Mouse (Mus musculus): ENCODE results near the gene Plrg1.

Gene Plrg1

DNA sequence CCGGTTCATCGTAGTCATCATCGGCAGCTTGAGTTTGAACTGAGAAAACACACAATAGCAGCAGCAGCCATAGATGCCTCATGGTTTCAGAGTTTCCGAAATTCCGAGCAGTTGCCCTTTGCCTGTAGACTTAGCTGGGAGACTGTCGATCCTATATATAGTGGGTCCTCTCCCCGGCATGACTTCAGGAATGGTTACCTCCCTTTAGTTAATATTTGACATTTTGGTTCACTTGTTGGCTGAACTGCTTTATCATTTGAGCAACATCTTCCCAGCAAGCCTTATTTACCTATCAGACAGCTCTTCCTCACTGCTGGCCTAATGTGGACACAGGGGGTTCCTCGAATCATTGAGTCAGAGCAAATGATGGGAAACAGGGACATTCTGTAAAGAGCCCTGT lies 5.6 kb upstream of the Plrg1 start, which contains the start of gene Fgb:
Gene Fgb, minus strand, starts transcription at position 184 of the 400 bp plus-strand sequence.
- ATAC-seq (ENCODE audit: insufficient number of reproducible peaks, low FRiP score, low TSS enrichment) = no peak

DNA sequence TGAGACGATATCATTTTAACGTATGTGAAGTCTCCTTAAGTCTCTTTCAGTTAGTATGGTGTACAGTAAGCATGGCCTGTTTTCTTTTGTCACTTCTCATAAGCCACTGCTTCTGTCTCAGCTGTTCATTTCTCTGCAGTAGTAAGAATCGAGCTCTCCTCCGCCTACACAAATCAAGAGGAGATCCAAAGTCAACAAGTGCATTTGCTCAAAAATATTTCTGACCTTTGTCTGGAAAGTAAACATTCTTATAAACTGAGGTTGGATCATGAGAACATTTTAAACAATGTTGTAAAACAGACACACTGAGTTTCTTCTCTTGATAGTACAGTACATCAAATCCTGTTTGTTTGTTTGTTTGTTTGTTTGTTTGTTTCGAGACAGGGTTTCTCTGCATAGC lies 4.7 kb upstream of the Plrg1 start:
- ATAC-seq (ENCODE audit: insufficient number of reproducible peaks, low FRiP score, low TSS enrichment) = no peak

DNA sequence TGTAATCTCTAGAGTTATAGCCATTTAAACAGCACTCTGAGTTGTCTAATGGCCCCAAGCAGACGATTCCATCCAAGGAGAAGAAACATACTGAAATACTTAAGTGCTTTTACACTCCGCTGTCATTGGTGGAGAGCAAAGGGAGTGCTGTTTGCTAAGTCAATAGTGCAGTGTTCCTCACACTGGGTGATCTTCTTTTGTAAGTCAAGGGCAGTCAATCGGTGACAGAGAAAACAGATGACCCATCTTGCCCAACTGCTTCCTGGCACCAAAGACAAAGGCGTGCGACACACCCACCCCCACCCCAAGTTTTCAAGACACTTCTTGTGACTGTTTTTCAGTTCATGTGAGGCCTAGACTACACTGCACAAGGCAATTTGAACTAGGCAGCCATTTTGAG lies 3.2 kb upstream of the Plrg1 start:
- ATAC-seq (ENCODE audit: insufficient number of reproducible peaks, low FRiP score, low TSS enrichment) = no peak

GRCm38 (mm10) chr3:83053126-83053525 lies 2.2 kb upstream of the Plrg1 start:
- ATAC-seq (ENCODE audit: insufficient number of reproducible peaks, low FRiP score, low TSS enrichment) = no peak

DNA sequence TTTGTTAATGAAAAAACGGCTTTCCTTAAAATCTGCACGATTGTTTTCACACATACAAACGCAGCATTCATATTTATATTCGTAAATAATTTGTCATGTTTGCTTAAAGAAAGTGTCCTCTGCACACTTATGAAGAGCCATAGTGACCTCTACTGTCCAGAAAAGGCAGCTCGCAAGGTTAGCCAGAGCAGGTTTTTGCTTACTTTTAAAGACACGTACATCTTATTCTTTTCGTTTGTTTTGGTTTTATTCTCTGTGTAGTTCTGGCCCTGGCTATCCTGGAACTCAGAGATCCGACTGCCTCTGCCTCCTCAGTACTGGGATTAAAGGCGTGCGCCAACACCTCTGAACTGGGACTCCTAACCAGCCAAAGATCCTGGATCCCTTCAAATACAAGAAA lies 1.6 kb upstream of the Plrg1 start:
- no peak for ATAC-seq (ENCODE audit: insufficient number of reproducible peaks, low FRiP score, low TSS enrichment)

- ATAC-seq (ENCODE audit: insufficient number of reproducible peaks, low FRiP score, low TSS enrichment) = no peak
These were observed 563 bp upstream of the Plrg1 start for GRCm38 (mm10) chr3:83054759-83055158.

DNA sequence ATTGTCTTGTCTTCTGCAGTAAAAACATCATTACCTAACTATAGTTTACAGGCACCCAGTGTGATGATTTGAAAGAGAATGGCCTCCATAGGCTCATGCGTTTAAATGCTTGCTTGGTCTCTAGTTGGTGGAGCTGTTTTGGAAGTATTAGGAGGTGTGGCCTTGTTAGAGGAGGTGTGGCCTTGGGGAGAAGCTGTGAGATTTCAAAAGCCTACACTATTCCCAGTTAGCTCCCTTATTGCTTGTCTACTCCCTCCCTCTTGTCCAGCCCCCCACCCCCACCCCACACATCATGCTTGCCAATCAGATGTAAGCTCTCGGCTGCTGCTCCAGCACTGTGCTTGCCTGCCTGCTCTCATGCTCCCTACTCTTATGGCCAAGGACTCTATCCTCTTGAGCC lies 1.7 kb downstream of the Plrg1 start:
- ATAC-seq (ENCODE audit: insufficient number of reproducible peaks, low FRiP score, low TSS enrichment) = no peak

DNA sequence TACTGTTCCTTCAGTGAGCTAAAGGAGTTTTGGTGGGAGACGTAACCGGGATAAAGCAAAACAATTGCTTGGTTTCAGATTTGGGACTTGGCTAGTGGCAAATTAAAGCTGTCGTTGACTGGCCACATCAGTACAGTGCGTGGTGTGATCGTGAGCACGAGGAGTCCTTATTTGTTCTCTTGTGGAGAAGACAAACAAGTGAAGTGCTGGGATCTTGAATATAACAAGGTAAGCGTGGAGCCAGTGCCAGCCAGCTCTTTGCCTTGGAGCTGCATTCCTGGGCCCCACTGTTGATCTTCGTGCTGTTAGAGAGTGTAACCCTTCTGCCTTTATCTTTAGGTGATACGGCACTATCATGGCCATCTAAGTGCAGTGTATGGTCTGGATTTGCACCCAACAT lies 12.6 kb downstream of the Plrg1 start:
- ATAC-seq (ENCODE audit: insufficient number of reproducible peaks, low FRiP score, low TSS enrichment) = no peak

GRCm38 (mm10) chr3:83068869-83069268 lies 13.5 kb downstream of the Plrg1 start:
- no peak for ATAC-seq (ENCODE audit: insufficient number of reproducible peaks, low FRiP score, low TSS enrichment)

DNA sequence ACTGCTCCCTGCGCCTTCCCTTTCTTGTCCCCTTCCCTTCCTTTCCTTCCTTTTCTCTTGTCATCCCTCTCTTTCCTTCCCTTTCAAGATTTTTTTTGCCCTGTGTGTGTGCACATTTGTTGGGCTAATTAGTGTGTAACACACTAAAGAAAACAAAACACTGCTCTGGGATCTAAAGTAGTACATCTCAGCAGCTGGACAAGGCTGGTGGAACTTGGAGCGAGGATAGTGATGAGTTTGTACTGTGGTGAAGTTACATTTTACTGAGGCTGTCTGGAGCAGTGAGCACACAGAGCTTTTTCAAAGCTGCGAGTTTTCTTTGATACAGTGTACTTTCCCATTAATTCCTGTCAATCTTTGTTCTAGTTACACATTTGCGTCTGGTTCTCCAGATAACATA lies 14.9 kb downstream of the Plrg1 start:
- ATAC-seq (ENCODE audit: insufficient number of reproducible peaks, low FRiP score, low TSS enrichment) = no peak

GRCm38 (mm10) chr3:83076563-83076962 lies 21.2 kb downstream of the Plrg1 start:
- no peak for ATAC-seq (ENCODE audit: insufficient number of reproducible peaks, low FRiP score, low TSS enrichment)

- ATAC-seq (ENCODE audit: insufficient number of reproducible peaks, low FRiP score, low TSS enrichment) = peak; percentile 60; the same call in 1 of the 2 replicates
These were observed 25.3 kb downstream of the Plrg1 start for GRCm38 (mm10) chr3:83080567-83081055.

GRCm38 (mm10) chr3:83097586-83097985 lies 42.3 kb downstream of the Plrg1 start:
- ATAC-seq (ENCODE audit: insufficient number of reproducible peaks, low FRiP score, low TSS enrichment) = no peak

GRCm38 (mm10) chr3:83098546-83099034 lies 43.3 kb downstream of the Plrg1 start:
- ATAC-seq (ENCODE audit: insufficient number of reproducible peaks, low FRiP score, low TSS enrichment) = no peak

- ATAC-seq (ENCODE audit: insufficient number of reproducible peaks, low FRiP score, low TSS enrichment) = no peak
These were observed 43.8 kb downstream of the Plrg1 start for GRCm38 (mm10) chr3:83099139-83099538.

DNA sequence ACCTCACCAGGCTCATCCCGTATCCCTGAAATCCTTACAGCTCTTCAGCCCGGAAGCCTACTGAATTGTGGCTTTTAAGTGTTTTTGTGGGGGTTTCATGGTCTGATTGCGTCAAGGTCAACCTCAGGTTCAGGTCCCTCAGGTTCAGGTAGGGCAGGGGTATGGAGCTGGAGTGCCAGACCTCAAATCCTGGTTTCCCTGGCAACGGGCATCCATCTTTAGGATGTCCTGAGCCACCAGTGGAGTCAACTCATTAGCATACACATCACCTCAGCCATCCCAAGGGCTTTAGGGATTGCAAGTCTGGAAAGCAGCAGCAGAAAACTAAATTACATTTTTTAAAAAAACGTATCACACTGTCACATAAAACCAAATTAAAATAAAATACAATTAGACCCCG lies 44.3 kb downstream of the Plrg1 start:
- no peak for ATAC-seq (ENCODE audit: insufficient number of reproducible peaks, low FRiP score, low TSS enrichment)

DNA sequence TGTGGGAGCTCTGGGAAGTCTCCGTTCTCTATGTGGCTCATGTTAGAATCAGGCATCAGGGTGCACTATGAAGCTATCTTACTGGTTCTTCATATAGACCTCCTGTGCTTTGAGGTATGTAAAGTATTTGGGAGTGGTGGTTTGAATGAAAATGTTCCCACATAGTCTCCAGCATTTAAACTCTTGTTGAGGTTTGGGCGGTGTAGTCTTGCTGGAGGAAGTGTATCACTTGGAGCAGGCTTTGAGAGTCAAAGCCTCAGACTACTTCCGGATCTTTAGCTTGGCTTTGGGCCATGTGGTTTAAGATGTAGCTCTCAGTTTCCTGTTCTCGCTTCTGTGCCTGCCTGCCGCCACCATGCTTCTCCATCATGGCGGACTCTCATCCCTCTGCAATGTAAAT lies 47.0 kb downstream of the Plrg1 start:
- ATAC-seq (ENCODE audit: insufficient number of reproducible peaks, low FRiP score, low TSS enrichment) = no peak

DNA sequence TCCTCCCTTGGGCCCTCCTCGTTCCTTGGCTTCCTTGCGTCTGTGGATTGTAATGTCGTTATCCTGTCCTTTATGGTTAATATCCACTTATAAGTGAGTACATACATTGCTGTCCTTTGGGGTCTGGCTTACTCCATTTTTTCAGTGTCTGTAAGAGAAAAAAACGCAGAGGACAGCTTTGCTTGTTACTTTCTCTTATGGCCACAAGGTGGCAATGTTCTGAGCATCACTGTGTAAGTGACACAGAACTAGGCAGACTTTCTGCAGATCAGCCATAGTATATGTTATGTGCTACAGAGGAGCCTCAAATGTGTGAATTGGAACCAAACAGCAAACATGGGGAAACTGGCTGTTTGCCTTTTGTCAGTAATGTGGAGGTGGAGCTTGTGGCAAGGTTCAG lies 54.8 kb downstream of the Plrg1 start:
- peak; percentile 41; the same call in 1 of the 2 replicates for ATAC-seq (ENCODE audit: insufficient number of reproducible peaks, low FRiP score, low TSS enrichment)

DNA sequence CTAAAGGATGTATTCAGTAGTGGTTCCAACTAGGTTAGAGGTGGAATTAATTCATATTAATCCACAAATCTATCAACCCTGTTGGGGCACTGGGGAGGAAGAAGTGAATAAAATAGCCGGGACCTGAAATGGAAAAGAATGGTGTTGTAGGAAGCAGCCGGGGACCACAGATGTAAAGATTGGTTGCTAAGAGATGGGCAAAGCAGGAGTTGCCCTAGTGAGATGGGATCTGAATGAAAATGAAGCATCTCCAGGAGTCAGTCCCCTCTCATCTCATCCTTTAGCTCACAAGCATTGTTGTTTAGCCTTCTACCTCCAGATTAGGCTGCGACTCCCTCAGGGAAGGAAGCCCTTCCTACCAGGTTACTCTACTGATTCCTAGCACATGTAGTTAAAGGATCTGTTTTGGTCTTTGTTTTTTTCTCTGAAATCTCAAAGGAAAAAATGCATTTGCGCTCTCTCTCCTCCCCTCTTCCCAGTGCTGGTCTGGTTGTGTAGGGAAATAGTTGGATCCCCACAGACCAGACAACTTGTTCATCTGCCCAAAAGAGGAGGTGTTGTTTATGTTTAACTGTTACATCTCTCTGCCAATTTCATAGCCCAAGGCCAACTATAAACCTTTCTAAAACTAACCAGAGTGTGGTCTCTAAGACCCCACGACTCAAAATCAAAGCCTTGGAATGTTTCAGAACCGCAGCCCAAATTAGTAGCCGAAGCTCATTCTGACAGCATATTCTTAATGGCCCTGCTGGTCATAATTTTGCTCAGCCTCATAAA lies 56.4 kb downstream of the Plrg1 start:
- no peak for ATAC-seq (ENCODE audit: insufficient number of reproducible peaks, low FRiP score, low TSS enrichment)

DNA sequence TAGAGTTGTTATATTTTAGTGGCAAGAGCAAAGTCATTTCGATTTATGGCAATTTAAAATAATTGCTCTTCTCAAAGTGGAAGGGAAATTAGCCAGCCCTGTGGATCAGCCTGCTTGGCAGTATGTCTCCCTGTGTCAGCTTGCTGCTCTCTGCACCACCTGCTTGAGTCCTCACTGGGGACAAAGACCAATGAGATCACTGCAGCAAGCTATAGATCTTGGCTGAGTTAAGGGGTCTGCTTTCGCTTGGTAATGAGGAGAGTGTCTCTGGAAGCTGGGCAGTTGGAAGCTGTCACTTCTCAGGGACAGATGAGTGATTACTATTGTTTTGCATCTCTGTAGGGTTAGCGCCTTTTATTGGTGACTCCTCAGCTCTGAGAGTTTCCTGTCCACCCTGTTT lies 57.5 kb downstream of the Plrg1 start:
- no peak for ATAC-seq (ENCODE audit: insufficient number of reproducible peaks, low FRiP score, low TSS enrichment)

DNA sequence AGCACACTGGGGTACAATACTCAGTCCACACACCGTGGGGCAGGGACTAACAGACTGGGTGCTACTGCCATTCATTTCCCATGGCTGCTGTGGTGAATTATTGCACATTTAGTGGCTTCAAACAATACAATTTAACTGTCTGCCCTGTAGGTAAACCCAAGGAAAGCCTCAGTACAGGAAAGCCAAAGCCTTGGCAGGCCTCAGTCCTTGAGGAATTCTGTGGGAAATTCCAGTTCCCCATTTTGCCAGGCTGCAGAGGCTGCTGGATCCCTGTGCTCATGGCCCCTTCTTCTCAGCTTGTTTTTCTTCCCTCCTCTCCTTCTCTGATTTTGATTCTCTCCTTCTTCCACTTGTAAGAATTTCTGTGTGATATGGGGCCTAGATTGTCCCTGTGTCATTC lies 59.6 kb downstream of the Plrg1 start:
- ATAC-seq (ENCODE audit: insufficient number of reproducible peaks, low FRiP score, low TSS enrichment) = no peak

DNA sequence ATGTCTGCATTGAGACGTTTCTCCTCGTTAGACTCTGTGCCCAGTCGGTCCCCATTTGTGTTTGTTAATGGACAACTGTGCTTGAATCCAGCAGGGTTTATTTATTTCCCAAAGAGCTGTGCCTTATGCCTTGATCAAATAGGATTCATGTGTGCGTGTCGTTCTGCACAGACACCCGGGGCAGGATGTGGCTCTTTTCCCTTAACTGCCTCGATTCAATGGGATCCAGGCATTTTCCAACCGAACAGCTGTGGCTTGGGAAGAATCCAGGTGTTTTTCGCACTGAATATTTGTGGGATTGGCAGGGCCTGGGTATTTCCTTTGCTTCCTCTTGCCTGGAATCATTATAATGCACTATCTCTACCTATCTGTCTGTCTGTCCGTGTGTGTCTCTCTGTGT lies 62.3 kb downstream of the Plrg1 start:
- no peak for ATAC-seq (ENCODE audit: insufficient number of reproducible peaks, low FRiP score, low TSS enrichment)

Measured in cerebellum, adult (tissue).